Mouse (Mus musculus) neural tube, embryonic 12.5 days (tissue): ENCODE measurements at regions not wholly inside any gene's neighbourhood (a gene's known extent, or its start where the extent isn't known, plus 50 kb on each side); places are given as distances from the start of the nearest gene placed in this dataset.

Source experiments
- ATAC-seq: fragments of 200-750 bp; cut with Nextera tagmentation; 2 replicates; pipeline ENCODE4 v1.8.0; 2017; ENCODE audit warnings: low read depth, mild to moderate bottlenecking, moderate TSS enrichment, moderate library complexity; ENCODE audit not compliant: low FRiP score
- H3K27ac ChIP-seq: fragments of 300-500 bp; sonication (generic); 2 replicates; pipeline ENCODE4 v1.5.1; 2016
- H3K27me3 ChIP-seq: fragments of 300-500 bp; sonication (generic); replicated peaks from 2 replicates; pipeline ENCODE4 v1.6.1; 2016; ENCODE audit warnings: mild to moderate bottlenecking
- H3K36me3 ChIP-seq: fragments of 300-500 bp; sonication (generic); 2 replicates; pipeline ENCODE4 v1.6.1; 2016; ENCODE audit warnings: mild to moderate bottlenecking
- H3K4me1 ChIP-seq: fragments of 300-500 bp; sonication (generic); 2 replicates; pipeline ENCODE4 v1.6.1; 2016
- H3K4me2 ChIP-seq: fragments of 300-500 bp; sonication (generic); replicated peaks from 2 replicates; pipeline ENCODE4 v1.6.1; 2016; ENCODE audit warnings: mild to moderate bottlenecking
- H3K4me3 ChIP-seq: fragments of 300-500 bp; sonication (generic); 2 replicates; pipeline ENCODE4 v1.5.1; 2016
- H3K9ac ChIP-seq: fragments of 300-500 bp; sonication (generic); 2 replicates; pipeline ENCODE4 v1.6.1; 2016; ENCODE audit warnings: mild to moderate bottlenecking
- H3K9me3 ChIP-seq: fragments of 300-500 bp; sonication (generic); 2 replicates; pipeline ENCODE4 v1.6.1; 2016; ENCODE audit warnings: mild to moderate bottlenecking
- WGBS: fragments of 180-500 bp; shearing (Covaris S2); methylation state at CpG from one replicate; pipeline ENCODE4 v1.1.7; 2016; 5-methylcytosine and 5-hydroxymethylcytosine counted together

GRCm38 (mm10) chr1:64338575-64338961 lies 193.9 kb upstream of the Creb1 start:
- no peak overlapping the region for H3K27ac ChIP-seq

GRCm38 (mm10) chr1:64337619-64338574 lies 194.5 kb upstream of the Creb1 start:
- peaks cover 10% of the 10 kb centered on the region for H3K4me1 ChIP-seq
- H3K4me3 ChIP-seq, result no peak overlapping the region
- H3K27ac ChIP-seq, result no peak overlapping the region
- H3K27me3 ChIP-seq, result no peaks in the 10 kb centered on the region
- peak; percentile 37; the same call in 1 of the 2 replicates for ATAC-seq
- H3K4me2 ChIP-seq, result peak overlapping the region; percentile 26
- no peak overlapping the region for H3K9ac ChIP-seq
- no peaks in the 10 kb centered on the region for H3K9me3 ChIP-seq
- 34% methylated on average over 25 of the region's 25 CpGs for WGBS
- no peaks in the 10 kb centered on the region for H3K36me3 ChIP-seq

More at GRCm38 (mm10) chr1:64338575-64338961, 193.9 kb upstream of the Creb1 start:
- Histone ChIP-seq H3K27me3 (no peaks in the 10 kb centered on the region), H3K4me2 (peak overlapping the region; percentile 26), H3K9me3 (no peaks in the 10 kb centered on the region), H3K4me3 (no peak overlapping the region), H3K36me3 (no peaks in the 10 kb centered on the region), H3K4me1 (peaks cover 10% of the 10 kb centered on the region), H3K9ac (no peak overlapping the region)
- WGBS, result 36% methylated on average over 9 of the region's 9 CpGs
- no peak for ATAC-seq

- no peaks in the 10 kb centered on the region for H3K4me1 ChIP-seq
- no peak for ATAC-seq
- H3K9me3 ChIP-seq, result no peaks in the 10 kb centered on the region
- WGBS, result 69% methylated on average over 2 of the region's 2 CpGs
- H3K36me3 ChIP-seq, result no peaks in the 10 kb centered on the region
- H3K27ac ChIP-seq, result no peak overlapping the region
- H3K4me3 ChIP-seq, result no peak overlapping the region
- H3K27me3 ChIP-seq, result no peaks in the 10 kb centered on the region
- H3K4me2 ChIP-seq, result no peak overlapping the region
- no peak overlapping the region for H3K9ac ChIP-seq
Observed at GRCm38 (mm10) chr1:64331566-64331965, 200.9 kb upstream of the Creb1 start.

GRCm38 (mm10) chr1:64330721-64331120 lies 201.7 kb upstream of the Creb1 start:
- no peak for ATAC-seq
- no peak overlapping the region for H3K4me3 ChIP-seq
- H3K9ac ChIP-seq, result no peak overlapping the region
- H3K4me2 ChIP-seq, result no peak overlapping the region
- no peak overlapping the region for H3K27ac ChIP-seq
- WGBS, result 14% methylated on average over 2 of the region's 2 CpGs
- no peaks in the 10 kb centered on the region for H3K27me3 ChIP-seq
- H3K4me1 ChIP-seq, result no peaks in the 10 kb centered on the region
- H3K36me3 ChIP-seq, result no peaks in the 10 kb centered on the region
- H3K9me3 ChIP-seq, result no peaks in the 10 kb centered on the region

GRCm38 (mm10) chr1:64322197-64322596 lies 200.1 kb upstream of the Klf7 start:
- Histone ChIP-seq H3K4me2 (no peak overlapping the region), H3K9ac (no peak overlapping the region), H3K27ac (no peak overlapping the region), H3K4me3 (no peak overlapping the region), H3K4me1 (no peaks in the 10 kb centered on the region), H3K36me3 (no peaks in the 10 kb centered on the region), H3K9me3 (no peaks in the 10 kb centered on the region), H3K27me3 (no peaks in the 10 kb centered on the region)
- ATAC-seq, result no peak
- WGBS, result 91% methylated on average over 4 of the region's 4 CpGs

- Histone ChIP-seq H3K4me1 (no peaks in the 10 kb centered on the region), H3K36me3 (no peaks in the 10 kb centered on the region), H3K27me3 (no peaks in the 10 kb centered on the region), H3K4me2 (no peak overlapping the region), H3K27ac (no peak overlapping the region), H3K9me3 (no peaks in the 10 kb centered on the region), H3K4me3 (no peak overlapping the region), H3K9ac (no peak overlapping the region)
- WGBS, result 86% methylated on average over 3 of the region's 3 CpGs
- no peak for ATAC-seq
Observed at GRCm38 (mm10) chr1:64319155-64319582, 197.1 kb upstream of the Klf7 start.

- WGBS, result 79% methylated on average over 8 of the region's 8 CpGs
- Histone ChIP-seq H3K36me3 (no peaks in the 10 kb centered on the region), H3K9me3 (no peaks in the 10 kb centered on the region), H3K4me3 (no peak overlapping the region), H3K9ac (no peak overlapping the region), H3K4me2 (no peak overlapping the region), H3K4me1 (no peaks in the 10 kb centered on the region), H3K27ac (no peak overlapping the region), H3K27me3 (no peaks in the 10 kb centered on the region)
- no peak for ATAC-seq
Observed at GRCm38 (mm10) chr1:64318440-64319154, 196.5 kb upstream of the Klf7 start.

GRCm38 (mm10) chr1:64317032-64317636 lies 195.1 kb upstream of the Klf7 start:
- Histone ChIP-seq H3K9me3 (no peaks in the 10 kb centered on the region), H3K4me3 (no peak overlapping the region), H3K4me2 (no peak overlapping the region), H3K27me3 (no peaks in the 10 kb centered on the region), H3K27ac (no peak overlapping the region), H3K9ac (no peak overlapping the region), H3K36me3 (no peaks in the 10 kb centered on the region), H3K4me1 (no peaks in the 10 kb centered on the region)
- WGBS, result 83% methylated on average over 5 of the region's 5 CpGs
- ATAC-seq, result no peak

GRCm38 (mm10) chr1:64311371-64311770 lies 189.3 kb upstream of the Klf7 start:
- no peak overlapping the region for H3K9ac ChIP-seq
- ATAC-seq, result no peak
- 27% methylated on average over 3 of the region's 3 CpGs for WGBS

GRCm38 (mm10) chr1:64308560-64308959 lies 186.5 kb upstream of the Klf7 start:
- Histone ChIP-seq H3K9ac (no peak overlapping the region), H3K4me2 (no peak overlapping the region), H3K36me3 (no peaks in the 10 kb centered on the region), H3K27ac (no peak overlapping the region), H3K27me3 (no peaks in the 10 kb centered on the region), H3K4me3 (no peak overlapping the region), H3K9me3 (no peaks in the 10 kb centered on the region), H3K4me1 (peaks cover 13% of the 10 kb centered on the region)
- 84% methylated on average over 15 of the region's 15 CpGs for WGBS
- ATAC-seq, result no peak

More at GRCm38 (mm10) chr1:64311371-64311770, 189.3 kb upstream of the Klf7 start:
- Histone ChIP-seq H3K4me1 (peaks cover 4% of the 10 kb centered on the region; the same call in 1 of the 2 replicates), H3K36me3 (no peaks in the 10 kb centered on the region), H3K9me3 (no peaks in the 10 kb centered on the region), H3K4me3 (no peak overlapping the region), H3K27ac (no peak overlapping the region), H3K4me2 (no peak overlapping the region), H3K27me3 (no peaks in the 10 kb centered on the region)

- WGBS, result 73% methylated on average over 10 of the region's 10 CpGs
- ATAC-seq, result no peak
Observed at GRCm38 (mm10) chr1:64308088-64308487, 186.0 kb upstream of the Klf7 start.

More at GRCm38 (mm10) chr1:64308088-64308487, 186.0 kb upstream of the Klf7 start:
- no peak overlapping the region for H3K4me2 ChIP-seq
- H3K9ac ChIP-seq, result no peak overlapping the region
- no peaks in the 10 kb centered on the region for H3K36me3 ChIP-seq
- H3K4me1 ChIP-seq, result peaks cover 13% of the 10 kb centered on the region
- no peak overlapping the region for H3K27ac ChIP-seq
- H3K4me3 ChIP-seq, result no peak overlapping the region
- no peaks in the 10 kb centered on the region for H3K27me3 ChIP-seq
- no peaks in the 10 kb centered on the region for H3K9me3 ChIP-seq
